Mouse (Mus musculus): Measurements from ENCODE around the gene Gins2.
A peak's percentile ranks its signal among the peaks of the same experiment; 100 is the strongest.

Gene Gins2

DNA sequence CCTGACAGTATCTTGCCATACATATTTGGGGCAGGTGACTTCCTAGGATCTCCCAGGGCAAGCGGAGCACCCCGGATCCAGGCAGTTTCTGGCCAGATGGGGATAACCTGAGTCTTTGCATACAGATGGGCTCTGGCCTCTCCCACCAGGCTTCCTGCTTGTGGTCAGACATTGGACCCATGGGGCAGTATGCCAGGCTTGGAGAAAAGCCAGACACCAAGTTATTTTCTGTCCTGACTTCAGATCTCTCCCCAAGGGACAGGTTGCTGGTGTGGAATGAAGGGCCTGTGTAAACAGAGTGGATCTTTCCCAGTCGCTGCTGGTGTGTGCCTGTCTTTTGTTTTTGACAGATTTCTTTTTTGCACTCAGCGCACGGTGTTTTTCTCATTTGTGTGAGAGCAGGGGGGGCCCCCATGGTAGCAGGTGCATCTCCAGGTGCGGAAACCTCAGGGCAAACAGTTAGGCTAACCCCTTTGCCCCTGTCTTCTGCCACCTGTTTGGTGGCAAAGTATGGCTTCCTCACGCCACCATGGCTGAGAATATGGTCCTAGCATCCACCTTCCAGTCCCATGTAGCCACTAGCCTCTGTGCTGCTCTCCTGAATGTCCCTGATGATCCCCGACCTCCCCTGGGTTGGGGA, 45.6 kb downstream of the Gins2 start:
- peak; percentile 94 to 96 for DNase-seq

DNA sequence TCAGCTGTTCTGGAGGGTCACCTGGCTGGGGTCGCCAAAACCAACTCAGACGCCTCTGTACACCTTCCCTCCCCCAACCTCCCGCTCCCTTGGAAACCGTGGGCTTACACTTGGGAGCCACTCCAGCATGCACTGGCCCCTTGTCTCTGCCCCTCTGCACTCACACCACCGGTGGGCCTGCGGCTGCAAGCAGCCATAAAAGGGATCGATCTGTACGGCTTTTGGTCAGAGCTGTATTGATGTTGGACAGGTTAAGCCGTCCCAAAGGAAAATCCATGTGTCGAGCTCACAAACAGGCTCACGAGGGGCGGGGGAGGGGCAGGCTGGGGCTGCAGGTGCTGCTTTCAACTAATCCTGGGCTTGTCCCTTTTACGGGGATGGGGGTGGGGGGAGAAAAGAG, 46.1 kb downstream of the Gins2 start:
- DNase-seq, result no peak

DNA sequence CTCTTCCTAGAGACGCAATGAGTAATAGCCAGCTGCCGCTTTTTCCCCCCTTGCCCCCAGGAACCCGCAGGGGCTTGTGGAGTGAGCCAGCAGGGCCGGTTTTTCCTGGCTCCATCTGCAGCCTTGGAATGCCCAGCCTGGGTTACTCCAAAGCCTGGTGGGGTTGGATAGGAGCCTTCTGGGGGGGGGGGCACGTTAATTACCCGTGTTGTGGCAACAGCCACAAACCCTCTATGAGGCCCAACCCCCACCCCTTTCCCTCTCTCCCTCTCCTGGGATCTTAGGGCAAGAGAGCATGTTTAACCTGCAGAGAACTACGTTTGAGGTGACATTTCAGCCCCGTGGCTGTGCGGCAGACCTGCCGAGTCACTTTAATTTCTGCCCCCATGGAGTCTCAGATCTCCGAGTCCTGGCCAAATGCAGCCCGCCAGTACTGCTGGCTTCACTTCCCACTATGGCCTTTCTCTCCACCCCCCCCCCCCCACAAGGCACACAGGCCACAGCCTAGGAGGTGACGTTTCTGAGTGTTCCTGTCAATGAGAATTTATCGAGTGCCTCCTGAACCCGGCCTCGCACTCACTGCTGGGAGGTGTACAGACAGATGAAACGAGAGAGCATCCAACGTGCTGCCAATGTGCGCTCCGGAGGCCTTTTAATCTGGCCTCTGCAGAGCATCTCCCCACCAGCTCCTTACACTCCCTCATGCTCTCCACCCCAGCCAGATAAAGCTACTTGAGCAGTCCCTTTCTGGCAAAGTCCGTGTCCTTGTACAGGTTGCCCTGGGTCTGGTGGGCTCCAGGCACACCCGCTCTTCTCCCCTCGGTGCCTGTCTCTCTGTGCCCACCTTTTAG, 49.1 kb downstream of the Gins2 start:
- peak in 1 of 2 experiments; percentile 64 for DNase-seq

DNA sequence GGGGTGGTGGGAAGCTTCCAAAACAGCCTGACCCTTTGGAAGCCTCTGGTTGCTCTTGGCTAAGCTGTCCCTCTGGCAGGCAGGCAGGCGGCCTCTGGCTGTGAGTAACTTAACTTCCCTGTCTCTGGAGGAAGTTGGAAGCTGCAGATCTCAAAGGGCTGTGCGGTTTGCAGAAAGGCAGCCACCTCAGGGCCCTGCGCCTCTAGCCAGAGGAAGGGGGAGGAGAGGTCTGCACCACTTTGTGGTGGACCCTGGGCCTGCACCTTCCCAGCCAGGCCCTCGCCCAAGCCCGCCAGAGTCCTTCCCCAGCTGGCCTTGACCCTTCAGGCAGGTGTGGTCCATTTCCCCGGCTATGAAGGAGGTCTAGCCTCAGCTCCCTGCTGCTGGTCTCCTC, 49.7 kb downstream of the Gins2 start:
- no peak for DNase-seq

DNA sequence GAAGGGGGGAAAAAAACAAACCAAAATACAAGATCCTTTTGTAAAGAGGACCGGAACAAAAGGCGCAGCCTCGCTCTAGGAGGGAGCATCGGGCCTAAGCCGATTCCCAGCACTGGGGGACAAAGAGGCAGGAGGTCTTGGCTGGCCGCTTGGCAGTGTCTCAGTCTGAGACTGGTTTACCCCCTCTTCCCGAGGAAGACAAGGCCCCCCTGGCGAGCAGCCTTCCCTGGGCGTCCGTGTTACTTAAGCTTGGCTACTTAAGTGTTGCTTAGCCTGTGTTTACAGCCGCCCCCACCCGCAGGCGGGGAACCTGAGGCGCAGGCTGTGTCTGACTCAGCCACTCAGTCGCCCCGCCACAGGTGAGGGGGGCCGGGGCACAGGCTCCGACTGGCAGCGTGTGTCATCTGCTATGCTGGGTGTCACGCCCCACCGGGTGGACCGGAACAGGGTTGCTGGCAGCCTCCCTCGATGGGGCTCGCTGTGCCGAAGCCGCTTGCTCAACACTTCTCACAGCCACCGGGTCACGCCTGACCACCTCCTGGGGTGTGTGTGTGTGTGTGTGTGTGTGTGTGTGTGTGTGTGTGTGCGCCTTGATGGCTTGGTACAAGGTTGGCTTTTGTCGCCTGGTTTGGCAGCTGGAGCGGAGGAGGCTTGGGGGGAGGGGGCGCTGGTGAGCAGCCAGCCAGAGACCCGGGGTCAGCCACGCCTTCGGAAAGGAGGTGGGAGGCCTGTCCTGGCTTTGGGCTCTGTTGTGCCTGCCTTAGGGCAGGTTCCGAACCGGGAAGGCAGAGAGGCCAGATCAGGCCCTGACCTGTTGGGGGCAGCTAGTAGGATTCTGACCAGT, 50.5 kb downstream of the Gins2 start:
- peak; percentile 91 to 94 for DNase-seq

DNA sequence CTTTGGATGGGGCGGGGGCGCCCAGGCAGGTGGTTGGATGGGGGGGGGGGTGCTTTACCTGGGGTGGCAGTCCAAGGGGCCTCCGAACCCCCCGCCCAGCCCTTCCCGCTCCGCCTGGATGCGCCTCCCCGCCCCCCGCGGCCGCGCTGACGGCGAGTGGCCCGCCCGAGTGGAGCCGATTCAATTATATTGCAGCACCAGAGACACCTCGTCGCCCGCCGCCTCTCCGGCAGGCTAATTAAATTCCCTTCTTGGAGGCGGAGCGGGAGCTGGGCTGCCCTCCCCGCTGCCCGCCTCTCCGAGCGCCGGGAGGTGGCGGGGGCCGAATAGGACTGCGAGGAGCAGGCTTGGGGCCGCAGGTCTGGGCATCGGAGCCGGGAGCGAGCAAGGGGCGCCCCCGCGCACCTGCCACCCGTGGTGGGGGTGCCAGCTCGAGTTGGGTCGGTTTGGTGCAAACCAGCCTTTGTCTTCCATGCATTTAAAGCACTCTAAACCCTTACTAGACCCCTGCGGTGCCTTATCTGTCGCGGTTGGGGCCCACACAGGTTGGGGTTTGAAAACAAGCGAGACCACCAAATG, 51.2 kb downstream of the Gins2 start:
- peak; percentile 68 to 72 for DNase-seq

DNA sequence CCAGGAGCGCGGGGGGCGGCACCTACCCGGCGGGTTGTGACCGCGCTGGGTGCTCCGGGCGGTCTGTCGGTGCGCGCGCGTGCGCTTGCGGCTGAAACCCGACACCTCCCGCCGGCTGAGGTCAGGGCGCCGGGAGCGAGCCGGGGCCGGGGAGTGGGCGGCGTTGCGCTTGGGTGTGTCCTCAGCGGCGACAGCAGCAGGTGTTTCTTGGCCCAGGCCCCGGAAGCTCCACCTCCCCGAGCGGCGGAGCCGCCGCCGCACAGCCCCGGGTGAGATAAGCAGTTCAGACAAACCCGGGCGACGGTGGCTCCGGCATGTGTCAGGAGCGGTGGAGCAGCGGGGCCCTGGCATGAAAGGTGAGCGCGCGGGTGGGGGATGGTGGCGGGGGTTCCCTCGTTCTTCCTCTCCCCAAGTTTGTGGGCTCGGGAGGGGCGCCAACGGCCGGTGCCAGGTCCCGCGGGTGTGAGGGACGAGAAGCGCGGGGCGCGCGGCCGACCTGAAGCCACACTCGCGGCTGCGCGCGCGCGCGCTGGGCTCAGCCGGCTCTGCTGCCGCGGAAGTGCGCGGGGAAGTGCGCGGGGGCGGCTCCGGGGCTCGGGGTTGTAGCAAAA, 51.8 kb downstream of the Gins2 start:
- DNase-seq, result peak; percentile 86 to 88

DNA sequence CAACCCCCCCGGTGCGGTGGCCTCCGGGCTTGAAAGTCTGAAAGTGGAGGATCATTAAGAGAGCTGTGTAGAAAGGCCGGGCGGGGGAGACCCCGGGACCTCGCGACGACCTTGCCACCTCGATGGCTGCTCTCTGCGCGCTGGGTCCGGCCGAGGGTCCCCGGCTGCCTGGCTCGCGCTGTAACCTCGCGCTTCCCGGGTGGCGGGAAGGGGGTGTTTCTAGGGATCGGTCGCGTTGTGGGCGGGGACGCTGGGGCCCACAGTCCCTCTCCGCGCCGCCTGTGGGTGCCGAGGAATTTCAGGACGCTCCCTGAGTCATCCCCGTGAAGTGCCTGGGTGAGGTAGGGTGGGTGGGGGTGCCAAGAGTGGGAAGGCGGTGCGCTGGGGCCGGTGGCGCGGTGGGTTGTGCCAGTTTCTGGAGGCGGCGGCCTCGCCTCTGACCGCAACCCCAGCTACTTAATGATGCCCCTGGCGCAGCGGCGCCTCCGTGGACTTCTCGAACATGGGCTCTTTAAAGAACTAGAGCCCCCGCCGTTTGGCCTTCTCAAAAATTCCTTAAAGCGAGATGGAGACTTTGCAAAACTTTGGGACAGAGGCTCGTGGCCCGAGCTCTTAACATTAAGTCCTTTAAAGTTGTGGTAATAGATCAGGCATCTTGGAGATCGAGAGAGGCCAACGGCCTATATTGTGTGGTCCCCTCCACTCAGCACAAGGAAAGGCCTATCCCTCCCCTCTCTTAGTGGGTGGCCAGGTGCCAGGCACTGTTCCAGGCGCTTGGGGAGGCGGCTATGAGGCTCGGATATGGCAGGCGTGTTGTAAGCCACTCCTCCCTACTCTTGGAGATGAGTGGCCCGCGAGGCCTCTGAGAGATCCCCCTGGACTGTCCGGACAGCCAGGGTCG, 52.5 kb downstream of the Gins2 start:
- no peak for DNase-seq

DNA sequence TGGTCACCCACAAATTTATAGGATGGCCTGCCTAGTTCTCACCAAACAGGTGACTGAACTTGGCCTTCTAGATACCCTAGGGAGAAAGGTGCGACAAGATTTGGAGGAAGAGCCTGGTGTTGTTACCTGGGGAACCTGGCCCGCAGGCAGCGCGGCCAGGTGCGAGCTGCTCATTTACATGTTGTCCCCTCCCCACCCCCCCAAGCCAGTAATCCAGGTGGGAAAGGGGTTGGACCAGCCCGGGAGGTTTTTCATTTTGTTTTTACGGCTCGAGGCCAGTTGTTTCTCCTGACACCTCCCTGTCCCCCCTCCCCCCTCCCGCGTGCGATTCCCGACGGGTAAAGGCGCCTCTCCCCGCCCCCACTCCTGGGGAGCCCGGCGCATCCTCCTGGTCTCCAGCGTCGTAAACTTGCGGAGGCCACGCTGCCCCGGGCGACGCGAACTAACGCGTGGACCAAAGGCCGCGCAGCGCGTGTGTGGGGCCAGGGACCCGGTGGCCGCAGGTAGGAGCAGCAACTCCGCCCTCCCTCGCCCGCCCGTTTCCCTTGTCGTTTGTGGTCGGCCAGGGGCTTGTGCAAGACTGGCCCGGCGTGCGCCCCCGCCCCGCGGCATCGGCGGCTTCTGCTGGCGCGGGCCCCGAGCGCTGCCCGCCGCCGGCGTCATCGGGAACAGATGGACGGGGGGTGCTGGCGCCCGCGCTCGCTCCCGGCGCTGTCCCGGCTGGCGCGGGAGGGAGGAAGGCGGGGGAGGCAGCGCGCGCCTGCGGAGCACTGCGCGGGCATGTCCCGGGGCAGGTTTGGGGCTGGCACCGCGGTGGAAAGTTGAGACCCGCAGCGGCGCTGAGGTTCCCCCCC, 53.4 kb downstream of the Gins2 start:
- DNase-seq, result no peak

DNA sequence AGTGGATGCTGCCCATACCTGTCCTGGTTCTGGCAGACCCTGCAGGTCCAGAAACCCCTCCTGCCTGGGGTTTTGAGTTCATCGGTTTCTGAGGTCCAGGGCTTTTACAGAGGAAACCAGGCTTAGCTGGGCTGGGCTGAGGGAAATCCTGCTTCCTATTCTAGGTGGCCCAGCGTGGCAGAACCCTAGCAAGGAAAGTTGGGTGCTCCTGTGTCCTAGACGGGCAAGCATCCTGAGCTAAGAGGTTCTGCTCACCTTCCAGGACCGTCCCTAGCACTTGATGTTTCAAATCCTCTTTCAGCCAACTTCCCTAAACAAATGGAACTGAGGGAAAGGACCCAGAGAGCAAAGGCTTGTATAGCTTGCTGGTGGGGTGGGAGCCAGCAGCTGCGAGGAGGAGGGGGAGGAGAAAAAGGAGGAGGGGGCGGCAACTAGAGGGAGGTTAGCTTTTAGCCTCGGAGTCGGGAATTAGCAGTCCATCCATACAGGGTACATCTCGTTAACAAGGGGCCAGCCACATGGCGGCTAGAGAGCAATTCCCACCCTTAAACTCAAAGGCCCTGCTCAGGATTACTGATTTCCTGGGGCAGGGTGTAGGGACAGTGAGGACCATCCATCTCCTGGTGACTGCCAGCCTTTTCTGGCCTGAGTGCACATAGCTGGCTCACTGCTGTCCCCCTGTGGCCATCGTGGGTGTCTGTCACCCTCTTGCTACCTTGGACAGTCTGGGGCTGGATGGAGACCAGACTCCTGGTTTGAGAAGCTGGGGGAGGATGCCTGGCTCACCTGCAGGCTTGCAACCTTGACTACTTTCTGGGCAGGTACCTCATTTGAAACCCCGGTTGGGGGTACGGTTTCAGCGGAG, 54.4 kb downstream of the Gins2 start:
- peak; percentile 81 to 84 for DNase-seq

DNA sequence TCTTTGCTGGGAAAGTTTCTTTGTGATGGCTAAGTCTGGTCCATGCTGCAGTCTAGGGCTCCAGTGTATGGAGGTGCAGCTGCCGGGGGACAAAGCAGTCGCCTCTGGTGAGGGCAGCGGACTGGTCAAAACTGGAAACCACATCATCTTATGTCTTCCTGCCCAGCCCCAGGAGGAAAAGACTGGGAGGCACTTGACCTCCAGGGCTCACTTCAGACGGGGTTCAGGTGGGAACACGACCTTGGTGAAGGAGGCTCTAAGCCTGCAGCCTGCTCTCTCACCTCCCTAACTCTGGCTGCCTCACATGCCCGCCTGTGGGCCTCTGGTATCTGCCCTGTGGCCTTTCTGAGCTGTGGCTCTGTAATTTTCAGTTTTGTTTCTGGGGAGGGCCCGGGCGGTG, 55.0 kb downstream of the Gins2 start:
- DNase-seq, result no peak

DNA sequence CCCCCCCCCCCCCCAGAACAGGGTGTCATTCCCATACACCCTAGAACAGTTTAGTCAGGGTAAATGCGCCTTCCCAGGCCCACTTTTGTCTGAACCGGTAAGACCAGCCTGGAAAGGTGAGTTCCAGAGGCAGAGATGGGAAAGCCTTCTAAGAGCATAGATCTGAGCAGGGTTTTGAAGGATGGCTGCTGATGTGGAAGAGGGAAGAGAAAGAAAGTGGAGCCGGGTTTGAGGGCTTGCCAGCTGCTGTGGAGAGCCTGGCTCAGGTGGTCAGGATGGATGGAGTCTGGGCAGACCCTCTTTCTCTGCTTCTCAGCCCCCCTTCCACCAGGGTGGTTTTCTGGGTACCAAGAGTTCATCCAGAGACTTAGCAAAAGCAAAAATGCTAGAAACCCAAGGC, 55.7 kb downstream of the Gins2 start:
- DNase-seq, result no peak

DNA sequence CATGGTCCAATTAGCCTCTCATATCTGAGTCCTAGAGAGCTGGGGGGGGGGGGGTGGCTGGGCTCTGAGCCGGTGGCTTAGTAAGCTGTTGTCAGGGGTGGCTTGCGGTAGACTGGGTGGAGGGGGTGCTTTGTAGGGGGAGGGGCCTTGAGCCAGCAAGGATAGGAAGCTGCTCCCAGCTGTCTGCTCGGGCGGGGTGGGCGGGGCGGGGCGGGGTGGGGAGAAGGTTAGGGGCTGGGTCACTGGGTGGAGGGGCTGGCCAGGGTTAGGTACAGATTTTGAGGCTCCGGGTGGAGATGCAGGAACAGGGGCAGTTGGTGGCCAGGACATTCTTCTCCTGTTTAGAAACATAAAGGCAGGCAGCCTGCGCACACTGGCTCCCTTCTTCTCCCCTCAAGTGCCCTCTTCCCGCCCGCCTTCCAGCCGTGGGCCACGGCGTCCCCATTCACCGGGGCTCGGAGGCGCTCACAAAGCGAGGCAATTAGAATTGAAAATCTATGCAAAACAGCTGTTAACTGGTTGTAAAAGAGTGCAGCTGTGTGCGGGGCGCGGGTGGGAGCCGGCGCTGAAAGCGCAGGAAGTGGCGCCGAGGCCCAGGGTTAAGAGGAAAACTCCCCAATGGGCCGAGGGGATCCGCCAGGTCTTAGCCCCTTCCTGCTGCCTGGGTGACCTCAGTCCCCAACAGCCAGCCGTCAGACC, 56.4 kb downstream of the Gins2 start:
- DNase-seq, result no peak

DNA sequence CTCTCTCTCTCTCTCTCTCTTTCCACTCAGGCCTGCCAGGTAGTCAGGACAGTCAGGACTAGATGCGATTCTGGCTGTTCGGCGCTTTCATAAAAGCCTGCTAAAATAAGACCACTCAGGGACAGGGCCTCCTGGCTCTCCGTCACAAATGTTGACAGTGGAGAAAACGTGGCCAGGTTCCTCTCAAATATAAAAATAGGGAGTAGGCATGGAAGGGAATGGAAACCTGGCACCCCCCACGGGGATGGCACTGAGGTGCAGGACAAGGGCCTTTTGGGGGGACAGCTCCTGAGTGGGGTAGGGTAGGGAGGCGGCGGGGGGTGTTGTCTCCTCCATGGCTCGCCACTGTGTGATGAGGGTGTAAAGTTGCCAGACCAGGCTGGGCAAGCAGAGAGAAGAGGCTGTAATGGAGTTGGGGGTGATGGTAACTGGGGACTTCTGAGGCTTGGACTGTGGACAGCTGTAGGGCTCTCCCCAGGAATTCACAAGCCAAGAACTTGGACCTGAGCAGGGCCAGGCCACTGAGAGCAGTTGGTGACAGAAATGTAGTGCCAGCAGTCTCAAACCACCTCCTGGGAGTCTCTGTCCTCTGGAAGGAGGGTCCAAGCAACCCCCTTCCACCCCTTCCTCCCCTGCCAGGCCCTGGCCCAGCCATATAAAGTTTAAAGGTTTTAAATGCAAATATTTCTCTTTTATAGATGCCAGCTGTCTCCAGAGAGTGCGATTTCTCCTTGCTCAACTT, 57.2 kb downstream of the Gins2 start:
- DNase-seq, result no peak

DNA sequence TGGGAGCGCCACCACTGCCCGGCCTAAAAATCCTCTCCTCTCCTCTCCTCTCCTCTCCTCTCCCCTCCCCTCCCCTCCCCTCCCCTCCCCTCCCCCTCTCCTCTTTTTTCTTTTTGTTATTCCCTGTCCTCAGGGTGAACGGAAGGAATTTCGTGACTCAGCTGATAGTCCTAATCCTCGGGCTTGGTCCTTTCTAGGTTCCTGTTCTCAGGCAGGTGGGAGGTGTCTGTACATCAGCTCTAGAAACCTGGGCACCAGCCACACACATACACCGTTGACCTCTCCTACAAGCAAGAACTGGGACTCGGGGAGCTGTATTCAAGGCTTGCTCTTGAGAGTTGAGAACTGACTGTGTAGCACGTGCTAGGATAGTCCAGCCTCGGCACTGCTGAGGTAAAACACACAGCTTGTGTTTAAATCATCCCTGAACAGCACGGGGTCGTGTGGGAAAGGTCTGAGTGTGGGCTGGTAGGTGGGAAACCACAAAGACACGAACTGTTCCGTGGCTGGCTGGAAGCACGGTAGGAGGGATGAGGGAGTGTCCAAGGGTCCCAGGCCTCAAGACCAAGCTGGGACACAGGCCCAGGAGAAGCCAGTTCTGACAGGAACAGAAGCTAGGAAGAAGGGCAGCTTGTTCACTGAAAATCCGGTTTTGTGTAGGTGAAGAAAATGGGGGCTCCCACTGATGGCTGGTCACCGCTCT, 58.0 kb downstream of the Gins2 start:
- DNase-seq, result no peak

DNA sequence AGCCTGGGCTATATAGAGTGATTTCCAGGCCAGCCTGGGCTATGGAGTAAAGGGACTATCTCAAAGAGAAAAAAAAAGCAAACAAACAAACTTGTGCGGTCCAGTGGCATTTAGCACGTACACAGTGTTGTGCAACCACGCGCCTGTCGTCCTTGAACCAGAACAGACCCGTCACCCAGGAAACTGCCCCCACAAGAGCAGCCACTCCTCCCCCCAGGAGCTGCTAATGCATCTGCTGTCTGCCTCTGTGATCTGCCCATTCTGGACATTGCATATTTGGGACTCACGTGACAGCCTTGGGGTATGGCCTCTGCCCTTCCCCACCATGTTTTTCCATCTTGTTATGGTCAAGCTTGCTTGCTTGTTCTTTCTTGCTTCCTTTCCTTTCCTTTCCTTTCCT, 59.9 kb downstream of the Gins2 start:
- DNase-seq, result peak; percentile 50 to 63

Data from kidney, adult 8-10 months (tissue).